Mouse (Mus musculus): Measurements from ENCODE around the gene Gm2007. TPM values are rescaled to one million over a fixed set of nuclear protein-coding genes. Genes with fewer than 3 reads are reported as not detected.

Gm2007 gene
- not detected in 2 replicates for polyA plus RNA-seq (2021; fragmentation: Nextera tagmentation)
- long read RNA-seq, experiment 1, partial matches to known transcripts = 0 of 23 reads
- long read RNA-seq, experiment 1, other reads (novel, unspliced or antisense) = 23 of 23 reads
- long read RNA-seq, experiment 2, partial matches to known transcripts = 0 of 61 reads
- long read RNA-seq, experiment 2, other reads (novel, unspliced or antisense) = 61 of 61 reads

DNA sequence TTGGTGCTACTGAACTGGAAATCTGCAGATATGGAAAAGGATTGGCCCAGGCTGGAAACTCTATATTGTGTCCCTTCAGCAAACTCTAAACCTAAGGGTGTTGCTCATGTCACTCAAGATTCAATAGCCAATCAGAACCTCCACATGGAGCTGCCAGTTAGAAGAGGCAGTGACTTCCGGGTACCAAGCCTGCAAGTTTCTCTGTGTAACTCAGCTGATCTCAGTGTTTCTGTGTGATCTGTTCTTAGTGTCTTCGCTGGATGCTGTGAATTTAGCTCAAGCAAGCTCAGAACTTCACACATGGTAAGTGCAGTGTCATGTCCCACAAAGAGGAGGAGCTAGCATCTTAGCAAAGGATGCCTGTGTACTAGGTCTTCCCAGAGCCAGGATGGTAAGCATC, at the start of gene Gm2007:
Gene Gm2007, plus strand, starts transcription at position 301 of the 400 bp plus-strand sequence.

DNA sequence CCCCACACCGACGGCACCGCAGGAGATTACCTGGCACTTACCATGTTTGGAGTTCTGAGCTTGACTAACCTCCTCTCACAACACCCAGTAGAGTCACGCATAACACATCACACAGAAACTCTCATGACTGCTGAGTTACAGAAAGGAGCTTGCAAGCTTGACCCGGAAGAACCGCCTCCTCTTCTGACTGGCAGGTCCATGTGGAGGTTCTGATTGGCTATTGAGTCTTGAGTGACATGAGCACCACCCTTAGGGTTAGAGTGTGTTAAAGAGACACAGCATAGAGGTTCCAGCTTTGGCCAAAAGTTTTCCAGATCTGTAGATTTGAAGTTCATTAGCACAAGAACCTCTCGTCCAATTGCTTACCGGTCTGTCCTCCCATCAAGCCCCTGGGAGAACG, 37.8 kb upstream of the Gm2007 start, which contains the start of gene Zfp969:
Gene Zfp969, minus strand, starts transcription at position 101 of the 400 bp plus-strand sequence.

DNA sequence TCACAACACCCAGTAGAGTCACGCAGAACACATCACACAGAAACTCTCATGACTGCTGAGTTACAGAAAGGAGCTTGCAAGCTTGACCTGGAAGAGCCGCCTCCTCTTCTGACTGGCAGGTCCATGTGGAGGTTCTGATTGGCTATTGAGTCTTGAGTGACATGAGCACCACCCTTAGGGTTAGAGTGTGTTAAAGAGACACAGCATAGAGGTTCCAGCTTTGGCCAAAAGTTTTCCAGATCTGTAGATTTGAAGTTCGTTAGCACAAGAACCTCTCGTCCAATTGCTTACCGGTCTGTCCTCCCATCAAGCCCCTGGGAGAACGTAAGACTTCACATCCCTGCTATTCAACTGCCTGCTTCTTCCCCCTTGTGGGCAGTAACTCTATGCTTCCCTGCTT, 59.7 kb downstream of the Gm2007 start, which contains the start of gene Gm14288:
Gene Gm14288, minus strand, starts transcription at position 101 of the 400 bp plus-strand sequence.

Other genes with a start within 250 kb of the Gm2007 start
- gene Gm11007, start 97.6 kb upstream of the Gm2007 start, polyA plus RNA-seq (2021; fragmentation: Nextera tagmentation) = not detected in 2 replicates
- 16.4 and 20.0 TPM in 2 replicates for gene Zfp969, start 37.9 kb upstream of the Gm2007 start, polyA plus RNA-seq (2021; fragmentation: Nextera tagmentation)
- 2.8 and 4.0 TPM in 2 replicates for gene Gm14288, start 59.6 kb downstream of the Gm2007 start, polyA plus RNA-seq (2021; fragmentation: Nextera tagmentation)
- 24.0 and 27.5 TPM in 2 replicates for gene Gm6710, start 127.7 kb downstream of the Gm2007 start, polyA plus RNA-seq (2021; fragmentation: Nextera tagmentation)
- 0.43 and 0.77 TPM in 2 replicates for gene Zfp966, start 189.6 kb downstream of the Gm2007 start, polyA plus RNA-seq (2021; fragmentation: Nextera tagmentation)
- gene Gm2026, start 223.8 kb downstream of the Gm2007 start, polyA plus RNA-seq (2021; fragmentation: Nextera tagmentation) = 27.4 and 31.3 TPM in 2 replicates